Mouse (Mus musculus) effector memory CD4-positive, alpha-beta T cell, adult 5 months (primary cell): ENCODE results near the gene Lrrc15. TPM values are rescaled to one million over a fixed set of nuclear protein-coding genes. Genes with fewer than 3 reads are reported as not detected.

Experiments used
- polyA plus RNA-seq: library from polyadenylated mRNA; unstranded; fragments of 100-300 nt; shearing (Covaris generic); gene quantifications from one replicate; pipeline ENCODE4 v1.2.1, GENCODE M21; 2017

Gene Lrrc15
- not detected for polyA plus RNA-seq

GRCm38 (mm10) chr16:30282844-30283495, at the start of gene Lrrc15:
TSS of gene Lrrc15 (minus strand) at chr16:30283256.

GRCm38 (mm10) chr16:30310647-30311046, 27.6 kb upstream of the Lrrc15 start, which contains the start of gene Gp5:
TSS of gene Gp5 (minus strand) at chr16:30310779.

DNA sequence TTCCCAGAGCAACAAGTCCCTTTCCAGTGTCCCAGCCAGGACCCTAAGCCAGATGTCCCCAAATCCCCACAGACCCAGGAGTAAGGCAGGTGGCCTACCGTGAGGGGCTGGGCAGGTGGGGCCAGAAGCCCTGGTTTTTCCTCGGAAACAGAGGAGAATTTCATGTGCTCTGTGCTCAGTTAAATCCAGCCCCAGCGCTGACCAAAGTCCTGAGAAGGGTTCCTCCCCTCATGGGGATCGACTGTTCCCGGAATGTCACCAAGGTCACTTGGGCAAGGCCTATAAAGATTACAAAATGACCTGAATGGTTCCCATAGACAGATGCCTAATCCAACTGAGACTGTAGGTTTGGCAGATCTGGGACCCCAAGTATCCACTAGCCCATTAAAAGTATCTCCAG, 15.7 kb downstream of the Lrrc15 start, which contains the start of gene Cpn2:
Gene Cpn2, minus strand, starts transcription at position 141 of the 400 bp plus-strand sequence.

Other genes with a start within 250 kb of the Lrrc15 start
- 0.60 TPM for gene Hes1, start 218.9 kb downstream of the Lrrc15 start, polyA plus RNA-seq
- gene Cpn2, start 15.8 kb downstream of the Lrrc15 start, polyA plus RNA-seq = not detected
- gene Gp5, start 27.5 kb upstream of the Lrrc15 start, polyA plus RNA-seq = not detected
- gene Atp13a3, start 122.7 kb upstream of the Lrrc15 start, polyA plus RNA-seq = 65.1 TPM